Mouse (Mus musculus): ENCODE measurements around the gene Zfp786.

Zfp786 gene

DNA sequence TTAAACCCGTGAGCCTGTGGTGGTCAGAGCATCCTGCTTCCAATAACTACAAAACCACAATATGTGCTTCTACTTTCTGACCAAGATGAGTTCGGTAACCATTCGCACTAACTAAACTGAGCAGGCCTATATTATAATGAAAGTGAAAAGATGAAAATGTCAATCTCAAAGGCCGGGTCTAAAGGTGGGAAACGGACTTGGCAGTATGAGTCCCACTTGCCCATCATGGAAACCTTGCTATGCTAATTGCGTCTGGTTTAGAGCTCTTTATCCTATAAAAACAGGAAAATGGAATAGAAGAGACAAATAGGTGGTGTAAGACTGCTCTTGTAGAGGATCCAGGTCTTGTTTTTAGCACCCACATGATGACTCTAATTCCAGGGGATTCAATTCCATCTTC, 8.9 kb downstream of the Zfp786 start:
- no peak for DNase-seq (ENCODE audit: inconsistent ontology term)

DNA sequence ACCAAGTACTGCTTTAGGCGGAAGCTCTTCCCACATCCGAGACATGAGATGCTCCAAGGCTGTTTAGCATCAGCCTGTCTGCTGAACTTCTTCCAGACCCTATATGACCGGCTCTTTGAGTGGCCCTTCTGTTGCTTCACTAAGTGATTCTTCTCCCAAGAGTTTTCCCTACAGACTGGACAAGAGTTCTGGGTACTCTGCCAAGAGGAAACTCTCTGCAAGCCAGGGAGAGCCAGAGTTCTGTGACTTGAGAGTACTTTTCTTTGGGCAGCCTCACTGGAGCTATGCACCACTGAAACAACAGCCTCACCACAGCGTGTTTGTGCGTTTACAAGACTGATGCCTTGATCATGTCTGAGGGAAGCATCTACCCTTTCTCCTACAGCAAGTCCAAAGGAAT, 9.4 kb downstream of the Zfp786 start:
- DNase-seq (ENCODE audit: inconsistent ontology term), result no peak

DNA sequence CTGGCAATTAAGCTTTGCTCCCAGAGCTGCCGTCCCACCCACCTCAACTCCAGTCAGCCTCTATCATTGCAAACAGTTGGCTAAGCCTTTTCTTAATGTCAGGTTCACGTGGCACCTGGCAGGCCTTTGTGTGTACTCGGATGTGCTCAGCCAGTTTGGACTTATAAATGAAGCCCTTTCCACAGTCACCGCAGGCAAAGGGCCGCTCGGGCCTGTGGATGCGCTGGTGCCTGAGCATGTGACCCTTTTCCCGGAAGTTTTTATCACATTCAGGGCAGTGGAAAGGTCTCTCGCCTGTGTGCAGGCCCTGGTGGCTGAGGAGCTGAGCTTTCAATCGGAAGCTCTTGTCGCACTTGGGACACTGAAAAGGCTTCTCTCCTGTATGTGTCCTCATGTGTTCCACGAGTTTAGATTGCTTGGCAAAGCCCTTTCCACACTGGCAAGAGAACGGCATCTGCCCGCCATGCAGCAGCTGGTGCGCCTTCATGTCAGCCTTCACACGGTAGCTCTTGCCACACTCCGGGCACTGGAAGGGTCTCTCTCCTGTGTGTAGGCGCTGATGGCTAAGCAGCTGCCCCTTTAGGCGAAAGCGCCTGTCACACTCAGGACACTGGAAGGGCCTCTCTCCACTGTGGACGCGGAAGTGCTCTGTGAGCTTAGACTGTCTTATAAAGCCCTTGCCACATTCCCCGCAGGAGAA, 10.9 kb downstream of the Zfp786 start:
- no peak for DNase-seq (ENCODE audit: inconsistent ontology term)

DNA sequence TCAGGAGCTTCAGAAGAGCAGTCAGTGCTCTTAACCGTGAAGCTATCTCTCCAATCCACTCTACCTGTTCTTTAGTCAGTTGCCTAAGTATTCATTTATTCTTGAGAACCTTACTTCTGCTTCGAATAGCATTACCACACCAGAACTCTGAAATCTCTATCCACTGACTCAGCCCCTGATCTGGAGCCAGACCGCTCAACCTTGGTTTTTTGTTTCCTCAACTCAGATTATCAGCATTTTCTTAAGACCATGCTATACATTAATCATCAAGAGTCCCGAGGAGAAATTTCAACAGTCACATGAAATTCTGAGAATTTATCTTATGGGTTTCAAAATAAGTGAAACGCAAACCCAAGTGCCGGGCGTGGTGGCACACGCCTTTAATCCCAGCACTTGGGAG, 11.9 kb downstream of the Zfp786 start:
- DNase-seq (ENCODE audit: inconsistent ontology term), result no peak

DNA sequence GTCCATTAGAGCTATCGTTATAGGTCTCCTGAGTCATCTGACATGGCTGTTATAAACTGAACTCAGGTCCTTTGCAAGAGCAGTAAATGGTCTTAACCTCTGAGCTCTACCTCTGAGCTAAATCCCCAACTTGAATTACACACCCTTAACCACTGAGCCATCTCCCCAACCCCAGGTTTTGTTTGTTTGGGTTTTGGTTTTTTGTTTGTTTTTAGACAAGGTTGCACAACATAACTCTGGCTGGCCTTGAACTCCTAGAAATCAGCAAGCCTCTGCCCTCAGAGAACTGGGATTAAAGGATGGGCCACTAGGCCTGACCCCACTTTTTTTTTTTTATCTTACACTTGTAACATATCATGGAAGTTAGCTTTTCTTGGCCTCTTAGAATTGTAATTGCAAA, 14.5 kb downstream of the Zfp786 start:
- DNase-seq (ENCODE audit: inconsistent ontology term), result no peak

DNA sequence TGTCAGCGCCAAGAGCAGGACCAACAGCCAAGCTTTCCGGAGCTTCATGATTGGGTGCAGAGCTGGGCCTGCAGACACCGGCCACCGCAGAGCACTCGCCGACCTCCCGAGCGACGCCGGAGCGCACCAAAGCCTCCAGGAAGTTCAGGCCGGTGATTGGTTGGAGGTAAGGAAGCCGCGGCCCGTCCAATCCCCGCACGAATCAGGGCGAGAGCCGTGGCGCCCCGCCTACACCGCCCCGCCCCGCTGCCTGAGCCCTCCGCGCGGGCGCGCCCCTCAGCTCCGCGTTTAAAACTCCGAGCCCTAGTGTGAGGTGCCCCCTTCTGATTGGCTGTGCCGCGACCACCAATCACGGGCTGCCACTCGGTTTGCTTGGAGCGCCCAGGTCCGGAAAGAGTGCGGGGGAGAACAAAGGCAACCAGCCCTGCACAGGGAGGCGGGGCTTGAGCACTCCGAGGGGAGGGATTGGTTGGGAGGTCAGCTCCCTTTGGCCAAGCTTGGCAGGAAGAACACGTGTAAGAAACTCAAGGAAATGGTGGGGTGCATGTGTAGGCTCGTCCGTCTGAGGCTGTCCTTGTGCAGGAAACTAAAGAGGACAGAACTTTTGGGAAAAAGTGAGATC, 17.3 kb downstream of the Zfp786 start, which contains the start of gene Pdia4:
TSS of gene Pdia4 (minus strand) at position 174 of the 622 bp plus-strand sequence.
- peak; percentile 100 for DNase-seq (ENCODE audit: inconsistent ontology term)

DNA sequence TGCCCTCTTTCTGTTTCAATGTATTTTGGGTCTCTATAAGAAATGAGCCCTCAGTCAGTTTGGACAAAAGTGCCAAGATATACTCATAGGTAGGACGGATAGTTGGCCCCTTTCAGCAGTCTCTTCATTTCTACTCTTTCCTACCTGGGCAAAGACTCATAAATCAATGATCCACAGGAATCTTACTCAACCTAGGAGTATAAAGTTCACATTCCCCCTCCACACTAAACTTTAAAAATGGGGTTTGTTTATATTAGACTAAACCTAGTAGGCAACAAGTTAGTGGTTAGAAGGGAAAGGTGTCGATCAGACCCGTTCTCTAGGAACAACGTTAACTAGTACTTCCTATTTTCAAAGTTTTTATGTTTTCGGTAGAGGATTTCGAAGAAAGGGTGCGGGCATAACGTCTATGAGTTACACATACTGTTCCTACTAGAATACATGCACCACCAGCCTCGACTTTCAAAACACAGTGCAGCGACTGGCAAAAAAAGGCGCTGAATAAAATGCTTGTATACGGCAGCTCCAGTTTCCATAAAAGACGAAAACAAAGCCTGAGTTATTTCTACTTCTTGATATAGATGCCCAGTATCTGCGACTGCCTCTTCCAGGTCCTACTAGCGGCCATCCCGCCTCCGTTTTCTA, 18.3 kb downstream of the Zfp786 start:
- DNase-seq (ENCODE audit: inconsistent ontology term), result no peak

DNA sequence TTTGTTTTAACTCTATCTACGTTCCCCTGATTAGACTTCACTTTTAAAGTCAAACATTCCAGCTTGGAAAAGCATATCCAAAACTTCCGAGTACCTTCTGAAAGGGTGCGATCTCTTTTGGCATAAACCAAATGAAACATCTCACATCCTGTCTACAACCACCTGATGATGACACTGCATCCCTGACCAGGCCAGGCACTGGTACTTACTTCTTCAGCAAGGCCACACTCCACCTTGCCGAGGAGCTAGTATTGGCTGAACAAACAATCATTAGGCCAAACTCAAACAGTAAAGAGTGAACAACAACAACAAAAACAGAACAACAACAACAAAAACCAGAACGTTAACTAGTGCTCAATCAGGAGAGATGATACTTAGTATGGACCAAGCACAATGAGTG, 19.3 kb downstream of the Zfp786 start:
- DNase-seq (ENCODE audit: inconsistent ontology term), result no peak

DNA sequence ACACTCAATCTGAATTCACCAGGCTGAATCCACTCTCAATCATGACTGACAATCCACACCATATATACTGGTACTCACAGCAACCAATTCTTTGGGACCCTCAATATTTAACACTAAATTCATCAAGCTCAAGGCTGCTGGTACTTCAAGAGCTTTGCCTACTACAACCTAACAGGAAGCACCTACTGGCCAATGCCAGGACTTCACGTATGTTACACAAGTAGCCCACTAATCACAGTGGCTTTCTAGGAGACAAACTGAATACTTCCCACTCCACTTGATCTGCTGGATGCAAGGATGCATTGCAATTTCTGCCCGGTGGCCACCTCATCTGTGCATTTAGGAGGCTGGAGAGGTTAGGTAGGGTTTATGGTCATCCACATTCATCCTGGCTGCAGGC, 20.5 kb downstream of the Zfp786 start:
- DNase-seq (ENCODE audit: inconsistent ontology term), result no peak

DNA sequence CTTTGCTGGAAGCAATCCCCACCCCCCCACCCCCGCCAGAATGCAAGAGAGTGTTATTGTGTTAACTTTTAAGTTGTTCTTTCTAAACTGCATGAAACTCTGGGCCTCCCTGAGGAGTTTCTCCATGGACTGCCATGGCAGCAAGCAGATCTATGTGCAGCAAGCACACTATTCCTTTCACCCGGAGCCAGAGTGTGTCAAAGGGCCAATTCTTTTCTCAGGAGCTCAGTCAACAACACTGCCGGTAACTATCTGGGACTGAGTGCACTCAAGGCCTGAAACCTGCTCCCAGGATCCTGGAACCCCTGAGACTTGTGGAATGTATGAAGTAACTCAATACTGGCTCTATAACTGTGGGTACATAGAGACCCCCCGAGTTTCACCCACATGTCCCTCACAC, 21.6 kb downstream of the Zfp786 start:
- DNase-seq (ENCODE audit: inconsistent ontology term), result no peak

DNA sequence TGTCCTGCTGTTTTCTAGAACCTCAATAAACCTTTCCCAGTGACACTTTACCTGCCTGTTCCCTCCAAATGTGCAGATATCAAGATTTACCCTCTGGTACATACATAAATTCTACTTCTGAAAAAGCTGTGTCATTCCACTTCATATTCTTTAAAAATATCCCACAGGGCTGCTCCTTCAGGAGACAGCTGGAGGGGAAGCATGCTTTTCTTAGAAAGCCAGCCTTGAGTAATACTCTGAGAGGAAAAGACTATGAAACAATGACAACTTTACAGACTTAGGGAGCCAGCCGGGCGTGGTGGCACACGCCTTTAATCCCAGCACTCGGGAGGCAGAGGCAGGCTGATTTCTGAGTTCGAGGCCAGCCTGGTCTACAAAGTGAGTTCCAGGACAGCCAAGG, 22.1 kb downstream of the Zfp786 start:
- DNase-seq (ENCODE audit: inconsistent ontology term), result no peak

DNA sequence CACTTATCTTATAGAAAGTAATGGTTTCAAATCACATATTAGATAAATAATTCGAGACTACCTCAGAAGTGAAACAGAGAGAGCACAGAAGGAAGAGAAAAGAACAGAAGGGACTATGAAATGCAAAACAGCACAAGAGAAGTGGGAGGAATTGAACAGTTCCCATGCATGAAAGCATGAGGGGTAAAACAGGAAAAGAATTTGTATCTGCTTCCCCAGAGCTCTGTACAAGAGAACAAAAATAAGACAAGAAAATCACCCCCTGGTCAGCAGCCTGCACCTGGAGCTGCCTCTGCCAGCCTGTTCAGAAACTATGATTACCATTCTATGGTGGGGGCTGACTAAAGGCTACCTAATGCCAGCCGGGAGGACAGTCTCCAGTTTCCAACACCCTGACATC, 23.2 kb downstream of the Zfp786 start:
- no peak for DNase-seq (ENCODE audit: inconsistent ontology term)

DNA sequence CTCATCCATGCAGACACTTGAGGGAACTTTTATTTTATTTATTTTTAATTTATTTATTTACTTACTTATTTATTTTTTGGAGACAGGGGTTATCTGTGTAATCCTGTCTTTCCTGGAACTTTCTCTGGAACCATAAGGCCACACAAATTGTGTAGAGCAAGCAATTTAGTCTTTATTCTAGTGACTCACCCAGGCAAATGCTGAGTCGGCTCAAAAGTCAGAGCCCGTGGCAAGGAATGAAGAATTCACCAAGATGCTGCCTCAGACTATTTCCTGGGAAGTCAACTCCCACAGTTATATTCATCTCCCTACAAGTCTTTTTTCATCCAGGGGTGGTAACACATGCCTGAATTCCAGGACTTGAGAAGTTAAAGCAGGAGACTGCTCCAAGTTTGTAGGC, 25.1 kb downstream of the Zfp786 start:
- DNase-seq (ENCODE audit: inconsistent ontology term), result no peak

DNA sequence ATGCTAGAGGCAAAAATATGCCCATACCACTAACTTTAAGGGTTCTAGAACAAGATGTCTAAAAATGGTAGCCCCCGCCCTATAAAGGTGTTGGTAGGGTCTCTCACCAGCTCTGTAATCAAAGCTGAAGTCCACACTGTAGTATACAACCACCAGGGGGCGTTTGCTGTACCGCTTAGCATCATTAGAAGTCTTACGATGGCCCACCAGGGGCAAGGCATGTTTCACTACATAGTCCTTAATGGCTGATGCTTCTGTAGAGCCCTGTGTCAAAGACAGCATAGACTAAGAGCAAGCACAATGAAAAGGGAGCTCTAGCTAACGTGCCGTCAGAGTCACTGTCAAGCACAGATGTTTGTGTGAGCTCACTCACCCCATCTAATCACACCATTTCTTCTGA, 31.6 kb downstream of the Zfp786 start:
- peak; percentile 24 for DNase-seq (ENCODE audit: inconsistent ontology term)

DNA sequence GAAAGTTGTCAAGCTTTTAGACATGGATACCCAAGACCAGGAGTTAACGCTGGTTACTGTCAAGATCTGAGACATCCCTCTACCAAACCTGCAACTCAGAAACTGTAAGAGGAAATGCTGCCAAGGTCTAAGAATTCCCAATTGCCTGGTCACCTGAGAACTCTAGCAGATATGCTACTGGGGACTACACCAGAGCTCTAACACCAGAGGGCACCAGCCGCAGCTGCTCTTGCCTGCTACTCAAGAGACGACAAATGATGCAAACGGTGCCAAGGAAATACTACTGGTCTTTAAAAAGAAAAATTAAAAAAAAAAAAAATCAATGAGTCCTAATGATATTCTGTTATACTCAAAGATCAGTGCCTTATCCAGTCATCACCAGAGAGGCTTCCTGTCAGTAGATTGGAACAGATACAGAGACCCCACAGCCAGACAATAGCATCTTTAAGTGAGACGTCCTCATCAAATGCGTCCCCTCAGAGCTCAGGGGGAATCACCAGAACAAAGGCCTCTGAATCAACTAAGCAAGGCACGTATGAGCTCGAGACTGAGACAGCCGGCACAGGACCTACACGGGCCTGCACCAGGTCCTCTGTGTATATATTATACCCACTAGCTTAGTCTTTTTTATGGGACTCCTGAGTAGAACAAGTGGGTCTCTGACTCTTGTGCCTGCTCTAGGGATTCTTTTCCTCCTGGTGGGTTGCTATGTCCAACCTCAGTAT, 36.4 kb downstream of the Zfp786 start:
- peak; percentile 5 for DNase-seq (ENCODE audit: inconsistent ontology term)

DNA sequence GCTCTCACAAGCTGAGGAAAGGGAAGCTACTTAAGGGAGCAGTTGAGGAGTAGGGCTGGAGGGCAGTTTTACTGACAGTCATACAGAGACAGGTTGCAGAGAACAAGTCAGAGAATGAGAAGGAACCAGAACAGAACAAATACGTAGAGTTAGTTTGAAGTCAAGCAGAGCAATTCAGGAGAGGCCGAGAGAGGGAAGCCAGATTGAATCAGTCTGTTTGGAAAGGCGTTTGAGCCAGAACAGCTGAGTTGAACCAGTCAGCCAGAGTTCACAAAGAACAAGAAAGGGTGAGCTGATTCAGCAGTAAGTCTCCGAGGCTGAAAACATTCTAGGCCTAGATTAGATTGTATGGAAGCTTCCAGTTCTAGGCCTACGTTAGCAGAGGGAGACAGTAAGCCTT, 37.4 kb downstream of the Zfp786 start:
- DNase-seq (ENCODE audit: inconsistent ontology term), result no peak

DNA sequence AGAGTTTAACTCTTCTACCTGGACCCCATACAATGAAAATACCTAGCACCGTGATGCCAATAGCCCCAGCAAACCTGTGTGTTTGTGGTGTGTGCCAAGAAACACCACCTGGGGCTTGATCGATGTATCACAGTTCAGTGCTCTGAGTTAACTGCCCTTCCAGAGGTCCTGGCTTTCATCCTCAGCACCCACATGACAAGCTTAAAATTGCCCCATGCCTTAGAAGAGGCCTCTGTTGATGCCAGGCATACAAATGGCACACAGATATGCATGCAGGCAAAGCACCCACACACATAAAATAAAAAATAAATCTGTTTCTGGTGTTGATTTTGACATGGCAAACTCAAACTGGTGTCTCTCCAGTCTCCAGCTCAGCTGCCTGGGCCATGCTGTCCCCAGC, 38.1 kb downstream of the Zfp786 start:
- DNase-seq (ENCODE audit: inconsistent ontology term), result no peak

DNA sequence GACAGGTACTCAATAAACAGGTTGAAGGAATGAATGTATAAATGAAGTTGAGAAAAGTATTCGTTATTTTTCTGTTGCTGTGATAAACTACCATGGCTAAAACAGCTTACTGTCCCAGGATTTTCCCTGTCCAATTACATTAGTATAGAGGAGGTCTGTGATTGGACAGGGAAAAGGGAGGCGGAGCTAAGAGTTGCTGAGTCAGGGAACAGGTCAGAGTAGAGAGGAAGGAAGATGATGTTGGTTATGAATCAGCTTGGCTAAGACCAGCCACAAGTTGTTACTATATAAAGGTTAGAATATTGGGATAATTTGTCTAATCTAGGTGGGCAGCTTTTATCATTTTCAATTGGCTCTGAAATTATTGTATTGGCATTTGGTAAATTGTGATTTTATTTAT, 39.9 kb downstream of the Zfp786 start:
- peak; percentile 17 for DNase-seq (ENCODE audit: inconsistent ontology term)

DNA sequence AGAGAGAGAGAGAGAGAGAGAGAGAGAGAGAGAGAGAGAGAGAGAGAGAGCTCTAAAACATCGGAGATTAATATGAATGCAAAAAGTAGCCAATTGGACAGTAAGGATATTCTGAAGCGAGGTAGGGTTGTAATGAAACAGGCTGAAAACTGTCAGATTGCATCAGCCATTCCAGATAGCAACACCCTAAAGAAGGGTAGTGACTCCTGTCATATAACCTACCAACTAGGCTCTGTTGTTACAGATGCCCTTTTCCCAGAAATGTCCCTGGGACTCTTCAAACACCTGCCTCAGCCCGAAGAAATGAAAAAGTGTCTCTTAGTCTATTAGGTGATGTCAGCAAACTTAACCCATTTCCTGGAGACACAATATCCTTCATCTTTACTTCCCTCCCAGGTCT, 41.8 kb downstream of the Zfp786 start:
- no peak for DNase-seq (ENCODE audit: inconsistent ontology term)

DNA sequence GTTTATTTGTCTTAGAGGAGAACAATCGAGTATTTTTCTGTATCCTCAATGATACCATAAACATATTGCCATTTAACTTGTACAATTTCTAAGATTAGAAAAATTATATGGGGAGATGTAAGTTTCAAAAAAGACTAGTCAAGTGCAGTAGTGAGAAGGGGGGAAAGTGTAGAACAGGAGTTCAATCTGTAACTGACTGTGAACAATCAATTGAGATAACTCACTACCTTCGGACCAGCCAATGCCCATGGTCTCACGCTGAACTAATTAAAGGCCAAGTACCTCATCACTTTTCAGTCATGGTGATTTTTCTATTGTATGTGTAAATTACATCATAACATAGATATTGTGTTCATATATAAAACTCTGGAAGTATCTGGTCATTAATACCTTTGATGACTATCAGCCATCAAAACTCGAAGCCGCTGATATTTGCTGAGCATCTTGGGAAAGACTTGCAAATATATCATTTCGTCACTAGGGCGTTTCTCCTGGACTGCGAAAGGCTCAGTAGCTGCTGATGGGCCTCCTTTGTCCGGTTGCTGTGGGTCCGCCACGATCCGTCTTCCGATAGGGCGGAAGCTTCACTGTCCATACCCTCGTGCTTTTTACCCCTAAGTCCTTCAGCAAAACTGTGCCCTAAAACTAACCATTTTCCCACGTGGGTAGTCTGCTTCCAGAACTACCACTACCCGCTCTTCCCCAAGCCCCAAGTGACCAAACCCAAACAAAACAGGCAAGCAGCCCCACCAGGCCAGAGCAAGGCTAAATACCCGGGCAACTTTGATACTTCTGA, 42.5 kb downstream of the Zfp786 start:
- peak; percentile 86 for DNase-seq (ENCODE audit: inconsistent ontology term)

DNA sequence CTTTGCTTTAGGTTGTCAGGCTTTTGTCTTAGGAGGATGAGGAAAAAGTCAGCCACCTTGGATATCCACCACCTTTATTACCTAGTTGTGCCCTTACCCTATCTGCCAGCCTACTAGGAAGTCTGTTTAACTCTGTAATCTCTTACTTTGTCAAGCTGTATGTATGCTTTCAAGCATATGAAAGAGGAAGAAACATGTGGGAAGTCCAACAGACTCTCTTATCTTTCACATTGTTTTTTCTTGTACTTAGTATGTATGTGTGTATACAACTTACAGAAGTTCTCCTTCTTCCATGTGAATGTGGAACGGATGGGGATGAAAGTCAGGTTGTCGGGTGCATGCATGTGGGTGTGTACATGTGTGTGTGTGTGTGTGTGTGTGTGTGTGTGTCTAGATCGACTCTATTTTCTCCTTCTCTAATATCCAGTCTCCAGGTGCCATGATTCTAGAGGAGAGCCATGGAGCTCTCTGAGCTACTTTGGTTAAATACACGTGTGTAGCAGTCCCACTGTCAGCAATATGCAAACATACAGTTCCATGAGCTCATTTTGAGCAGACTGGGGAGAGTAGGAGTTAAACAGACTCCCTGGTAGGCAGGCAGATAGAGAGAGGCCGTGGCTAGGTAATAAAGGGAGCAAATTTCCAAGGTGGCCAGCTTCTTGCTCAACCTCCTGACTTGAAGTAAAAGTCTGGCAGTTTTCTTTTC, 45.8 kb downstream of the Zfp786 start:
- DNase-seq (ENCODE audit: inconsistent ontology term), result no peak
